Mouse (Mus musculus): ENCODE measurements around the gene B3galt5.
"Not testable (repeated sequence)": the region's sequence is repeated elsewhere in the genome, so short reads cannot be mapped to it uniquely, and the experiment has no call there.

B3galt5 gene

DNA sequence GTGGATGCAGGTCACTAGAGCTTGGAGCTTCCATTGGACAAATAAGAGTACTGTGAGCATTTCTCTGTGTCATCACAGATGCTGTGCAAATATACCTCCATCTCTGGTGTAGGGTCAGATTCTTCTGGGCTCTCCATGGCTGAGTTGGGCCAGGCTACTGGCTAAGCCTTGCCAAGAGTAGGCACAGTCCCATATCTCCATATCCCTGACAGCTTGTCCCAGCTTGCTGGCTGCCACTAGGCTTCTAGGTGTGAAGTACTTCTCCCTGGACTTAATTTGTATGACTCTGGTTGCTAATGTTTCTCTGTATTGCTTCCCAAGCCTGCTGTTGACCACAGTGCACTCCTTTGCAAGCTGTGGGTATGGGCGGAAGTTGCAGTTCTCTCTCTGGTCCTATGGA lies 16.5 kb downstream of the B3galt5 start:
- no peak for DNase-seq (ENCODE audit: extremely low spot score, low read depth, low spot score)

DNA sequence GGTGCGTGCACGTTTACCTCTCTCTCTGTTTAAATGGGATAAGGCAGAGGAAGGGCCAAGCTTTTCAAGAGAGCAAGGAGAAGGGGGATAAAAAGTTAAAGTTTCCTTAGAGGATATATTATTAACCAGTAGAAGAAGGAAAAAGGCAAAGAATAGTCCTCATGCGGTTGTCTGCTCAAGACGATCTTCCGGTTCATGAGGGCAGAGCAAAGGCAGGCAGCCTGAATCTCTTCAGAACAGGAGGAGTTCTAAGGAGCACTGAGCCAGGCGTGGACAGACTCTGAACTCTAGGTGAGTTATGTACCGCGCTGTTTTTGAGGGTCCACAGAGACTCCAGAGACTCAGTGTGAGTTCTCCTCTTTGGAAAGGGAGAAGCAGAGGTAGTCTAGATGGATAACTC lies 22.8 kb downstream of the B3galt5 start:
- no peak for DNase-seq (ENCODE audit: extremely low spot score, low read depth, low spot score)

DNA sequence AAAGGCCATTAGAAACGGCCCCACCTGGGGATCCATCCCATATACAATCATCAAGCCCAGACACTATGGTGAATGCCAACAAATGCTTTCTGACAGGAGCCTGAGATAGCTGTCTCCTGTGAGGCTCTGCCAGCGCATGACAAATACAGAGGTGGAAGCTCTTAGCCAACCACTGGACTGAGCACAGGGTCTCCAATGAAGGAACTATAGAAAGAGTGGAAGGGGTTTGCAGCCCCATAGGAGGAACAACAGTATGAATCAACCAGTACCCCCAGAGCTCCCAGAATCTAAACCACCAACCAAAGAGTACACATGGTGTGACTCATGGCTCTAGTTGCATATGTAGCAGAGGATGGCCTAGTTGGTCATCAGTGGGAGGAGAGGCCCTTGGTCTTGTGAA lies 36.1 kb downstream of the B3galt5 start:
- DNase-seq (ENCODE audit: extremely low spot score, low read depth, low spot score): no peak

DNA sequence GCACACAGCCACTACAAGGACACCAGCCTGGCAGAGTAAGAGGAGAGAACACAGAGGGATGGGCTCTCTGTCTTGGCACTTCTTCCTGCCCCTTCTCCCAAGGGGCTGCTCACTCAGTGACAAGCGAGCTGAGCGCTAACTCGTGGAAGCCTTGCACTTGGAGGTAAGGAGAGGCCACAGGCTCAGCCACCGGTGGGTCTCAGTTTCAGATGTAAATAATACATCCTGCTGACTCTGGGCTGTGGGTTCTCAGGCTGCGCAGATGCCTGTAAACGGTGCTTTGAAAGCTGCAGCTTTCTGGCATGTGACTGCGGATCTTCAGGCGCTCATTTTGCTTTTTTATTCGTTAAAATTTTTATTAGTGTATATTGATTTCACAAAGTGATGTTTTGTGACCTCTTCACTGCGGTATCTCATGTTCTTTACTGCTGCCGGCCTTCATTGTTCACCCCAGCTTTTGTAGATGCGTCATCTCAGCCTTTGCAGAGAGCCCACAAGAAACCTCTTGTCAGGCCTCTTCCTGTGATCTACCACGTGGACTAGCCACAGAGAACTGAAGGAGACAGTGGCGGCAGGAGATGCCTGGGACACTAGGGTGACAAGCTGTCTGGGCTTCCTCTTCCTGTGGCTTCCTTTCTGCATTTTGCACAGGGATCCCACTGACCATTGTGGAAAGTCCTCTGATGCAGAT lies 37.5 kb downstream of the B3galt5 start:
- DNase-seq (ENCODE audit: extremely low spot score, low read depth, low spot score): no peak

DNA sequence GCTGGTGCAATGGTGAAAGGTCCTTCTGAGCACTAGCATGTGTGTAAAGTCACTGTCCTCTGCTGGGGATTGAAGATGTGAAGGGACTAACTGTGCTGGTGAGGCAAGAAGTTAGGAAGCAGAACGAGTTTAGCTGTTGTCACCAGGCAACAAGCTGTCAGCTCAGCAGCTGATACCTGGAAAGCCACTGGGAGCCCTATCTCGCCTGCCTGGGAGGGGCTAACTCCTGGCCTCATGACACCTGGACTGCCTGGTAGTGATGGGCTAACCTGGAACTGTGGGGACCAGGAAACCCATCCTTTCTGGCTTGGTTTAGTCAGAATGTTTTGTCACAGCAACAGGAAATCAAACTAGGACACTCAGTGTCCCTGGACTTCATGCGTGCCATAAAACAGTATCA lies 41.0 kb downstream of the B3galt5 start:
- no peak for DNase-seq (ENCODE audit: extremely low spot score, low read depth, low spot score)

DNA sequence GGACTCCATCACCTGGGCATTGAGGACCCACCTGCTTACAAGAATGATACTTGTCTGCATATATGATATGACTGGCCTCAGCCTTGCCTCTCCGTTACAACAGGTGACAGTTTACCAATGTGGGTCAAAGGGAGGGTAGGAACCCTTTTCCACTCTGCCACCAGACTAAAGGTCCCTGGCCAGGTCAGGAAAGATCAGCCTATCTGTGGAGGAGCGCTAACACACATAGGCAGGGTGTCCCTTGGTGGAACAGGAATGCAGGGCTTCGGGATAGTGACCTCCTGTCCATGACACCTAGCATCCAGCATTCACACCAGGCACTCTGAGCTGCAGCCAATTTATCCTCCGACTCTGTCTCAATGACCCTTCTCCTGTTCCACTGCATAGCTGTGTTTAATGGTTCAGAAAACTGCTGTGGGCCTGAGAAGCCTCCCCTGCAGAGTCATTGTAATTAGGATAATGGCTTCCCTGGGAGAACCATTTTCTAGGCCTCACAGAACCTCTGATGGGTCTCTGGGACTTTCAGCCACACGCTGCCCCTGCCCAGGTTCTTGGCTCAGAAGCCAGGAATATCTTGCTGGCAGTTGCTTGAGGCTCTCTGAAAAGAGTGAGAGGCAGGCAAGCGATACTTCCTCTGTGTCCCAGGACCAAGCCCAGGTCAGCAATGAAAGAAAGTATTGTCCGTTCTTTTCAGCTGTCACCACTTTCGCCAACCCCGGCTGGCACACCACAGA lies 43.1 kb downstream of the B3galt5 start:
- DNase-seq (ENCODE audit: extremely low spot score, low read depth, low spot score): no peak

DNA sequence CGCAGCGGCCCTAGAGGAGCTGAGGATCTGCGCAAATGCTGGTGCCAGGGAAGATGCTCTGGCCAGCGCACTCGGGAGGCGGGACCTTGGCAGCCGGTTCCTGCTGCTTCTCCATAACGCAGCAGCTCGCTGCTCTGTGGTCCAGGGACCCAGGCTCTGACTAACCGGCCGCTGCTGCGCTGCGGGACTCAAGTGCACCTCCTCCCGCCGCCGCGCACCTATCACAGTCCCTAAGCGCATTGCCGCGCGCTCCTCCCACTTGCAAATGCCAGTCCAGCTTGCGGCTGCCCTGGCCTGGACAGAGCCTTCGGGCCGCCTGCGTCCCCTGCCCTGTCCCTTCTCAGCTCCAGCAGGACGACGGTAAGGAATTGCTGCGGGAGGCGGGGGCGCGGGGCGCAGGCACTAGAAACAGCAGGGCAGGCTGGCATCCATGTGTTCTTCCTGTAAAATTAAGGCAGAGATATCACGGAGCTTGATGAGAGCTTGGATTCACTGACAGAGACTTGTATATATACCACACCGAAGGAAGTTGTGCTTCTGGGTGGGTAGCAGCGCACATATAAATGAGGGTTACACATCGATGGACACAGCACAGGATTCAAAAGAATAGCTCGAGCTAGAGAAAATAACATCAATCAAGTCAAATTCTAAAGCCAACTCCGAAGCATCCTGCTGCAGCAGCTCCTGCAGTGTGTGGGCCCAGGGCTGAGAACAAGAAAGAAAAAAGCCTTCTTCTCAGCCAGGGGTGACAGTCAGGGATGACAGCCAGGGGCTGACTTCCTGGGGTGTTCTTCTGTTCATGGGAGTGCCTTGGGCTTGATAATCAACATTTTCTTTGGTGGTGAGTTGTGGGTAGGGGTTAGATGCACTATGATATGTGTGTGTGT lies 45.4 kb downstream of the B3galt5 start:
- no peak for DNase-seq (ENCODE audit: extremely low spot score, low read depth, low spot score)

DNA sequence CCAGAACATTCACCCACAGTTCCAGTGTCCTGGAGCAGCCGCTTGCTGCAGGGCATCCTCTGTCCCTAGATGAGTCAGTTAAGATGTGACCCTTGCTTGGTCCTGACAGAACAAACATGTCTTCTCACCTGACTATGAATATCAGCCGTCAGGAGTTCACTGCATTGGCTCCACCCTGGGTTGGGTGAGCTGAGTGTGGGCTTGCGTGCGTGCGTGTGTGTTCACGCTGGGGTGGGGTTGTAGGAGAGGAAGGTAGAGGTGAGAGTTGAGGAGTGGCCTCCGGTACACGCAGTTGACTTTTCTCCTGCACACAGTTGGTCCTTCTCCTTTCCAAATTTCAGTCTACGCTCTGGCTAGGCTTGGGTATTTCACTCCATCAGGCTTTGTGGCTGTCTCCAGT lies 47.0 kb downstream of the B3galt5 start:
- DNase-seq (ENCODE audit: extremely low spot score, low read depth, low spot score): no peak

DNA sequence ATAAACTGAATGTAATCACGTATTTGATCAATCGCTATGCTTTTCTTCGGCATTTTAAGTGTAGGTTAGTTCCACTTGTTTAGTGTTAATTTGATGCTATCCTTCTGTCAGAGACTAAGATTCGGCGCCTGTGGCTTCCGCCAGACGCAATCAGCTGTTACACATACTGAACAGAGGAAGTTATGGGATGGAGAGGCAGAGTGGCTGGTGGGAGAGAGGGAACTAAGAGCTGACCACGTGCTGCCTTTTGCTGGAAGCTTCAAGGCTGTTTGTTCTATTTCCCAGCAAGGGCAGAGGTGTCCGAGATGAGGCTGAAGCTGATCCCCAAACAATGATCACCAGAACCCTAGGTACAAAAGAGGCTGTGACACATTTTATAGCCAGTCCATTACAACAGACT lies 56.3 kb downstream of the B3galt5 start:
- no peak for DNase-seq (ENCODE audit: extremely low spot score, low read depth, low spot score)

DNA sequence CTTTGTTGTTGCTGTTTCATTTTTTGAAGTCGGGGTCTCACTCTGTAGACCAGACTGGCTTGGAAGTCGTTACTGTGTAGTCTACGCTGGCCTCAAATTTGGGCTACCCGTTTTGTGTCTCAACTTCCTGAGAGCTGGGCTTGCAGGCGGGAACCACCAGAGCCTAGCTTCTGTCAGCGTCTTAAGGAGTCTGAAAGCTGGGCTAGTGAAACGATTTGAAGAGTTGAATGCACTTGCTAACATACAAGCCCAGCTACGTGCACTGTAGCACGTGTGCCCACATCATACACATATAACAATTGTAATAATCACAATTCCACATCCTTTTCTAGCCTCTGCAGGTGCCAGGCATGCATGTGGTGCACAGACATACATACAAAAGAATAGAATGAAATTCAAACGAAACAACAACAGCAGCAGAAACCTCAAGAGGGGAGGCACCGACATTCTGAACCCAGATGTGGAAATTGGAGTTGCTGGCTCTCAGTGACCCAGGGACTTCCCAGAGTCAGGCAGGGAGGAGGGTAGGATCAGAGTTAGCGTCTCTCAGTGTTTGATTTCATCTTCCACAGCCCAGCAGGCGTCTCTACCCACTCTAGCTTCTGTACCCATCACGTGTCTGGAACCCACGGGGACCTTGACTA lies 57.1 kb downstream of the B3galt5 start:
- DNase-seq (ENCODE audit: extremely low spot score, low read depth, low spot score): no peak

DNA sequence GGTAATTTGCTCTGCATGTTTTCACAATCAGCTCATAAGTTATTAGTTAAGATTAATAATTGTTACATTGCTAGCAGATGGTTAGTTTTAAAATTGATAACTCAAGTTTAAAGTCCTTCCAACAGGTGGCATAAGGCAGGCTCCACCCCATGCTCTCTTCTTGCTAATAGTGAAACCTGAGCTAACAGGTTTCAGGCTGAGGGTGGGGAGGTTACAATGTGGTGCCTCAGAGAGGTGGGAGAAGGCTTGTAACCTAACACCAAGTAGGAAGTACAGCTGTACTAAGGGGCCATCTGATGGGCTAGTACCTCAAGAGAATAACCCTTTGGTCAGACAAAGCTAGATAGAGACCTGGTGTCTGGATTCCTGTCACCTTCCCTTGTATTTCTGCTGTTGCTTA lies 62.5 kb downstream of the B3galt5 start:
- no peak for DNase-seq (ENCODE audit: extremely low spot score, low read depth, low spot score)

DNA sequence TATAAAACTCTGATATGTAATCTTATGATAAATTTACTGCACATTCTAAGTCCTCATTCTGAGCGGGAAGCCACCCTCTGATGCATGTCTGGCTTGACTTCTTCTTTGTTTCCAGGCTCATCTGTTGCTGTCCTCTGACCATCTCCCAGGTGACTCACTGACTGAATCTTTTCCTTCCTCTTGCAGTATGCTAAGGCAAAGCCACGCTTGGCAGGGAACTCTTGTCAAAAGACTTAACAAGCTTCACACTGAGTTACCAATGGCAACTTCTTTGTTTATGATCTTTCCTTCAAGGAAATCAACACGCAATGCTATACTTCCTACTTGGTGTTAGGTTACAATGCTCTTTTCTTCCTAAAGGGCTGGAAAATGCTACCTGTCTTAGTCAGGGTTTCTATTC lies 63.0 kb downstream of the B3galt5 start:
- no peak for DNase-seq (ENCODE audit: extremely low spot score, low read depth, low spot score)

DNA sequence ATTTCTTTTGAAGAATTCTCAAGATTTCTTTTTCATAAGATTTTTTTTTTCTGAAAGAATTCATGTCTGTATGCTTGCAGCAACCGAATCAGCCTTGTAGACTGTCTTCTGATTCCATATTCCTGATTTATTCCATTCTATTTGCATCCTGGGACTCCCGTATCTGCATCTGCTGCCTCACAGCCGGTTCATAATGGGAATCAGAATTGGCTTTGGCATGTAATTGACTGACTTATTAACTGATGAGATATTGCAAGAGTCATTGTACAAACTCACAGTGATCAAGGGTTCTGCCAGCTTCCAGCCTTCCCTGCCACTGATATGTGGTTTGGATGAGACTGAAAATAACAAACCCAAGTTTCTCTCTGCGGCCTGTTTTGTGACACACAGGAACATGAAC lies 67.8 kb downstream of the B3galt5 start:
- DNase-seq (ENCODE audit: extremely low spot score, low read depth, low spot score): no peak

DNA sequence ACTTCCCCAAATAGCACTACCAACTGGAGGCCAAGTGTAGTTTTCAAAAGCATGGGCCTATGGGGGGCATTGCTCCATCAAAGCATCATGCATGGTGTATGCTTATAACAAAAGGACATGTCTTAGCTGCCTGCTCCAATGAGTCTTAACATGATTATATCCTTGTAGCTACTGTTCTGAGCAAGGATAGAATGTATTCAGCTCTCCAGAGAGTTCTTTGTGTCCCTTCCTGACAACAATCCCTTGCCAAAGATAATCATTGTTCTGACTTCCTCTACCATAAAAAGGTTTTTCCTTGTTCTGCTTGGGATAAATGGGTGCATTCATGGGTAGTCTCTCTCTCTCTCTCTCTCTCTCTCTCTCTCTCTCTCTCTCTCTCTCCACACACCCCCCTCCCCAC lies 68.8 kb downstream of the B3galt5 start:
- DNase-seq (ENCODE audit: extremely low spot score, low read depth, low spot score): no peak

DNA sequence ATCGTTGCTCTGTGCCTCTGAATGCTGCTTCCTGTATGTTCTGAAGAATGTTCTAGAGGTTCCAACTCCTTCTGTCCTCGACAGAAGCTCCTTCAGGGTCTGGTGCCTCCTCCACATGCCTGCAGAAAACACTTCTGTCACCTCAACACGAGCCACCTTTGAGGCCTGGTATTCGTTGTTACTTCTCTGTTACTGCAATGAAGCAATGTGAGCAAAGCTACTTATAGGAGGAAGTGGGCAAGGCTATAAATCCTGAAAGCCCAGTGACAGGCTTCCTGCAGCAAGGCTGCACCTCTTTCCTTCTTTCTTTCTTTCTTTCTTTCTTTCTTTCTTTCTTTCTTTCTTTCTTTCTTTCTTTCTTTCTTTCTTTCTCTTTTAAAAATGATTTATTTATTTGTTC lies 71.3 kb downstream of the B3galt5 start:
- no peak for DNase-seq (ENCODE audit: extremely low spot score, low read depth, low spot score)

DNA sequence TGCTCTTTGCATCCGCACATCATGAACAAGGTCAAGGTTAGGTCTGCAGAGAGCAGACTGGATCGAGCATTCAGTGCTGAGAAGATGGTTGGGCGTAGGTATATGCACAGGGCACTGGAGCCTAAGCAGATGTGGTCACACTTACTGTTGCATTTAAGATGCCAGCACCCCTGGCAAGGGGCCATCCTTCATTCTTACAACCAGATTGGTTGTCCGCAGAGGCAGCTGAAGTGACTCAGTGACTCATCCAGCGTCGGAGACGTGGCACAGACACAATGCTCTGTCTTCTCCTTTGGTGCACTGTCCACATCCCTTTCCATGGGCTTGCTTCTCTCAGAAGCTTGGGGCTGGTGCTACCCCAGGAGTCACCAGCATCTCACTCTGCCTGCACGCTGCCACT lies 82.2 kb downstream of the B3galt5 start:
- no peak for DNase-seq (ENCODE audit: extremely low spot score, low read depth, low spot score)

DNA sequence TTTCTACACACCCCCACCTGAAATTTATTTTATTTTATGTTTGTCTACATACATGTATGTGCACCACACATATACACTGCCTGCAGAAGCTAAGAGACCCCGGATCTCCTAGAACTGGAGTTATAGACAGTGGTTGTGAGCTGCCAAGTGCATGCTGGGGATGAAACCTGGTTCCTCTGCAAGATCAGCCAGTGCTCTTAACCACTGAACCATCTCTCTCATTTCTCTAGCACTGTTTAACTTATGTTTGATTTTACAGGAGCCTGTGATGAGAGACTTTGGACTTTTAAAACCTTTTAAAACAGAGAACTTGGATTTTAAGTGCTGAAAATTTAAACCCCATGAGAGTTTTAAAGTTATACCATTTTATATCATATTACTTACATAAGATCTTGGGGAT lies 87.1 kb downstream of the B3galt5 start:
- no peak for DNase-seq (ENCODE audit: extremely low spot score, low read depth, low spot score)

DNA sequence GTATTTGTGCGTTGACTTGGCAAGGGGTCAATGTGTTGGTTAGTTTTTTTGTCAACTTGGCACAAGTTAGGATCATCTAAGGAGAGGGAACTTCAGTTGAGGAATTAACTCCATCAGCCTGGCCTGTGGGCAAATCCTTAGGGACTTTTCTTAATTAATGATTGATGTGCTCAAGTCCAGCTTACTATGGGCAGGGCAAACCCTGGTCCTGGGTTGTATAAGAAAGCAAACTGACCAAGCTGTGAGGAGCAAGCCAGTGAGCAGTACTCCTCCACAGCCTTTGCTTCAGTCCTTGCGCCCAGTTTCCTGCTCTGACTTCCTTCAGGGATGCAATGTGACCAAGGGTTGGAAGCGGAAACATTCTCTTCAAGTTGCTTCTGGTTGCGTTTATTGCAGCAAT lies 87.6 kb downstream of the B3galt5 start:
- DNase-seq (ENCODE audit: extremely low spot score, low read depth, low spot score): no peak

DNA sequence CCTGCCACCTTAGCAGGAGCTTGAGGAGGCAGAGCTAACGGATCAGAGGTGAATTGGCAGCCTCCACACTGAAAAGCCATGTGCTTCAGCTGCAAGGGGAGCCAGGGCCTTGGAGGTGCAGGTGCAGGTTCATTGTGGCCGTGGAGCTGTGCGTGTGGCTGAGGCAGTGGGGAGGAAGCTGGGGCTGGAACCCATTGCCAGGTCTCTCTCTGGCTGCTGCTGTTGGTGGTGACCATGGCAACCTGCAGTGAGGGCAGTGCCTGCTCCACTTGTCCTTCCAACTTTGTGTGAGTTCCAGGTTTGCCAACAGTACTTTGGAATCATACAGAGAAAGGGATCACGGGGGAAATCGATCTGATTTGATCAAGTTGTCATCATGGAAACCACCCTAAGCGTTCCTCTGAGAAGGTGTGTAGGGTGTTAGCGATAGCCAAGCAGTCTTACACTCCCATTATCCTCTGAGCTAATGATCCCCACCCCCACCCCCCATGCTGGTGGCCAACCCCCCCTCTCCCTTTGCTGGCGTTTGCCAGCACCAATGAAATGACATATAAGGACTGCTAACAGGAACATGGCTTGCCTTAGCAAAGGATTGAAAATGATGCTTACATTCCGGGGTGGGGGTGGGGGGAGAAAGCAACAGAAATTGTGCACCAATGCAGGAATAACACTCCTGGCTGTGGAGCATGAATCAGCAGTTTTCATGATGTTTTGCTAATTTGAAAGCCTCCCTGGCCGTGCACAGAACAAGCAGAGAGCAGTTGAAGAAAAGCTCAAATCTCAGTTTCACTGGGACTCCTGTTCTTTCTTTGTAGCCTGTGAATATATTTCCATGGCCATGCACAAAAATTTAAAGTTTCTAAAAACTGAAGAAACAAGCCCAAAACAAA lies 90.8 kb downstream of the B3galt5 start:
- DNase-seq (ENCODE audit: extremely low spot score, low read depth, low spot score): no peak

DNA sequence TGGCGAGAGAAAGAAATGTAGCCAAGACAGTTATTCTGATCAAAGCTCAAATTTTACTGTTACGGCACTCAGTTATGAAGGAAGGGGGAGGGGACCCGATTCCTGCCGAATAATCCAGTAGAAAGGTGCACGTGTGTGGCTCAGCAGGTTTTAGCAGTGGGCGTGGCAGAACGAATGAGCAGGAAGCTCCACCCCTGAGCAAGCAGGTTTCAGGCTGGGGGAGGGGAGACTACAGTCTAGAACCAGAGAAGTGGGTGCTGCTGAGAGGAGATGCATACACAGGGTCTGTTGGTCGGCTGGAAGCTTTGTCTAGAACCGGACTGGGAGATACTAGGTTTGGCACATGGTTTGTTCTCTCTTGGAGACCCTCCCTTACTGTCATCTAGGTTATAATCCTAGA lies 91.7 kb downstream of the B3galt5 start:
- not testable (repeated sequence) for DNase-seq (ENCODE audit: extremely low spot score, low read depth, low spot score)

All from hindlimb bud, embryonic 11.5 days (tissue).